Mouse (Mus musculus) bone marrow macrophage, adult 2 months (primary cell): ENCODE data around the gene Klrb1b.

Experiments used
- CTCF ChIP-seq: IDR thresholded peaks from 2 replicates; pipeline ENCODE4 v1.5.1; 2012; ENCODE audit warnings: low read depth, mild to moderate bottlenecking, low read length, moderate library complexity
- POLR2A ChIP-seq: IDR thresholded peaks from 2 replicates; pipeline ENCODE4 v1.6.1; 2012; ENCODE audit warnings: mild to moderate bottlenecking, low read depth, low read length, borderline replicate concordance

DNA sequence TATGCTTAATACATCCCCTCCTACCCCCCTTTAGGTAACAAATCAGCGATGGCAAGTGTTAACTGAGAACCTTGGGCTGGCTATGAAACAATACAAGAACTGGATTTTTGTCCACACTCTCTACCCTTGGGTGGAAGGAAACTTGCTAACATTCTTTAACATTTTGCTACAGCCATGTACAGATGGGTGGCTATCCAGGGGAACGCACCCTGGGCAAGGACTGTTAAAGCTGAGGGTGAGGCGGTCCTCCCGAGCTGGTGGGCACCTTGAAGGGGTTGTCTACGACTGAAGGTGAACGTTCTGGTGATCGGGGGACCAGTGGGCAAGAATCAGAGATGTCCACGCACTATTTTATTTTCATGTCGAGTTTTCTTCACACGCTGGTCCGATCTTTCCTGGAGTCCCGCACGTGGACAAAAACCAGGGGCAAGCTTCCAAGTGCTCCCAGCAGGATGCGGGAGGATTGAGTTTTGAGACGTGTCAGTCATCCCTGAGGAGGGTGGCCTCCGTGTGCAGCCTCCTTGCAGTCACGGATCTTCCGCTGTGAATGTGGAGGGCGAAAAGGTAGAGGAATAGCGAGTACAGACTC, 16.3 kb upstream of the Klrb1b start:
- TF ChIP-seq CTCF (no peak), POLR2A (no peak)
